Mouse (Mus musculus): ENCODE data around the gene Gm28710.
A peak's percentile ranks its signal among the peaks of the same experiment; 100 is the strongest.

GRCm38 (mm10) chr5:16838991-16839390 lies 47.4 kb downstream of the Gm28710 start:
- TF ChIP-seq ZC3H11A (IDR thresholded peaks at IDR 0.05; ENCODE audit: borderline replicate concordance, low read depth, low read length): no peak
- TF ChIP-seq HCFC1 (IDR thresholded peaks at IDR 0.05; ENCODE audit: borderline replicate concordance, insufficient read depth, low read length): no peak
- TF ChIP-seq ZNF384 (IDR thresholded peaks at IDR 0.05; ENCODE audit: low read depth, low read length): no peak
- 0 out of 2 replicates have a peak, but pooled peaks have one; percentile 37 for TF ChIP-seq CHD2 (IDR thresholded peaks at IDR 0.05; ENCODE audit: low read depth, low read length)

Measured in ES-E14 (cell line).